Mouse (Mus musculus) natural killer cell, adult 2 months (primary cell): Measurements from ENCODE around the gene Rbfox3.
"Not testable (repeated sequence)": the region's sequence is repeated elsewhere in the genome, so short reads cannot be mapped to it uniquely, and the experiment has no call there.

Experiments
- DNase-seq, 2 experiments: peaks; one replicate each; pipeline ENCODE4 v3.0.0; 2022; ENCODE audit warnings: low spot score in 2 of 2

The Rbfox3 gene

GRCm38 (mm10) chr11:118825280-118826094 is 85.9 kb downstream of the Rbfox3 start:
- DNase-seq = no peak

GRCm38 (mm10) chr11:118821353-118821752 is 90.0 kb downstream of the Rbfox3 start:
- DNase-seq = no peak

GRCm38 (mm10) chr11:118818528-118818927 is 92.9 kb downstream of the Rbfox3 start:
- DNase-seq = no peak

- no peak for DNase-seq
These were observed 96.3 kb downstream of the Rbfox3 start for GRCm38 (mm10) chr11:118815118-118815517.

- no peak for DNase-seq
These were observed 97.5 kb downstream of the Rbfox3 start for GRCm38 (mm10) chr11:118813942-118814341.

- no peak for DNase-seq
These were observed 100.0 kb downstream of the Rbfox3 start for GRCm38 (mm10) chr11:118811404-118811803.

- no peak for DNase-seq
These were observed 103.9 kb downstream of the Rbfox3 start for GRCm38 (mm10) chr11:118807511-118807910.

- no peak for DNase-seq
These were observed 116.4 kb downstream of the Rbfox3 start for GRCm38 (mm10) chr11:118794856-118795602.

GRCm38 (mm10) chr11:118793639-118794021 is 117.8 kb downstream of the Rbfox3 start:
- no peak for DNase-seq

- DNase-seq = no peak
These were observed 118.3 kb downstream of the Rbfox3 start for GRCm38 (mm10) chr11:118792916-118793638.

GRCm38 (mm10) chr11:118792163-118792915 is 119.1 kb downstream of the Rbfox3 start:
- DNase-seq = no peak

GRCm38 (mm10) chr11:118791391-118791790 is 120.0 kb downstream of the Rbfox3 start:
- DNase-seq = no peak

GRCm38 (mm10) chr11:118788091-118788490 is 123.3 kb downstream of the Rbfox3 start:
- no peak for DNase-seq

GRCm38 (mm10) chr11:118782677-118783076 is 128.7 kb downstream of the Rbfox3 start:
- DNase-seq = no peak

- DNase-seq = peak in 1 of 2 experiments; percentile 15
These were observed 135.6 kb downstream of the Rbfox3 start for GRCm38 (mm10) chr11:118775753-118776152.

GRCm38 (mm10) chr11:118774777-118775176 is 136.6 kb downstream of the Rbfox3 start:
- not testable (repeated sequence) for DNase-seq

- no peak for DNase-seq
These were observed 138.3 kb downstream of the Rbfox3 start for GRCm38 (mm10) chr11:118773076-118773583.

- DNase-seq = no peak
These were observed 140.0 kb downstream of the Rbfox3 start for GRCm38 (mm10) chr11:118771358-118771757.

GRCm38 (mm10) chr11:118770789-118771188 is 140.6 kb downstream of the Rbfox3 start:
- DNase-seq = no peak

- no peak for DNase-seq
These were observed 141.9 kb downstream of the Rbfox3 start for GRCm38 (mm10) chr11:118769542-118769941.

- no peak for DNase-seq
These were observed 143.0 kb downstream of the Rbfox3 start for GRCm38 (mm10) chr11:118768441-118768840.
